Mouse (Mus musculus) T-helper 1 cell (primary cell): Measurements from ENCODE around the gene Zc3h12a.

Experiments
- in situ Hi-C: fragments of 300-600 bp; cut with MboI, MseI; formaldehyde crosslinking; loops from one replicate; pipeline ENCODE4 v1.15.1; 2025; ENCODE audit warnings: high pct_unique_total_duplicates

Gene Zc3h12a

DNA sequence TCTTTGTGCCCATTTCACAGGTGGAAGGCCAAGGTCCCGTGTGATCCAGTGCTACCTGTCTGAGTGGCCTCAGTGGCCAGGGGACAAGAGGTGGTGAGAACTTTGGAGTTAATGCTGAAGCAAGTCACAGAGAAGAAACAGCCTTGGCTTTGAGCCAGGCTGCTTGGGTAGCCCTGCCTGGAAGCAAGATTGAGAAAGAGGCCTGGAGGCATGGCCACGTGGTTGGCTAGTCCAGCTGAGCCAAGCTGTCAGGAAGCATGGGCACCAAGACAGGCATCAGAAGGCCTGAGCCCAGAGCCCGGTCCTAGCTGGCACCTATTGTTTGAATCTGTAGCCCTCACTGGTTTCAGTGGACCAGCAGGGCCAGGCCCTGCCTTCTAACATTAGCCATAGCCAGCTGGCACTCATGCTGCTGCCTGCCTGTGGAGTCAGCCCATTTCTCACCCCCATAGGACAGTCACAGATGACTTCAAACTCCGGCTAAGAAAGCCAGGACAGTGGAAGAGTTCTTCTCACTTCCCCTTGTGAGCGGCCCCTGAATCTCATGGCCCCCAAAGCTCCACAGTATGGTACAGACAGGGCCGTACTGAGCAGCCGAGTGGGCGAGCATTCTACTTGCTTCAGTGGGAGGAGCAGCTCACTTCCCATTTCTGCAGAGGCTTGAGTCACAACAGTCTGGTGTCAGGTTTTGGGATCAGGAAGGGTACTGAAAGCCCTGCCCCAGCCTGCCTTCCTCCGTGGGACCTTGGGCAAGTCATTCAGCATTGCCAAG, 11.4 kb downstream of the Zc3h12a start:
- in situ Hi-C loops: no loop called here

DNA sequence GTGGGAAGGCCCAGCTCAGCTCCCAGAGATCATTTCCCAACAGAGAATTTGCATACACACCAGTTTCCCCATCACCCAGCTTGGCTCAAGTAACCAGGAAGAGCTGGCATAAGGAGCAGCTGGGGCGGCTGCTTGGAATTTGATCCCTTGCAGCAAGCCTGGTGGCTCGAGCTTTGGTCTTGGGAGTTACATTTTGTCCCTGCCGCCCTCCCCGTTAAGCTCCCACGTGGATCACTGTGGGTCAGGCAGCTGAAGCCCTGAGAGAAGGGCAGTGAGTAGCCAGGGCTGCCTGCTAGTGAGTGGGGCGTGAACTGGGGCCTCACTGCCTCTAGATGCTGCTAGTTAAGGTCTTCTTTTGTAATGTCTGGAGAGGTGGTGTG, 11.9 kb downstream of the Zc3h12a start:
- in situ Hi-C loops: no loop called here

DNA sequence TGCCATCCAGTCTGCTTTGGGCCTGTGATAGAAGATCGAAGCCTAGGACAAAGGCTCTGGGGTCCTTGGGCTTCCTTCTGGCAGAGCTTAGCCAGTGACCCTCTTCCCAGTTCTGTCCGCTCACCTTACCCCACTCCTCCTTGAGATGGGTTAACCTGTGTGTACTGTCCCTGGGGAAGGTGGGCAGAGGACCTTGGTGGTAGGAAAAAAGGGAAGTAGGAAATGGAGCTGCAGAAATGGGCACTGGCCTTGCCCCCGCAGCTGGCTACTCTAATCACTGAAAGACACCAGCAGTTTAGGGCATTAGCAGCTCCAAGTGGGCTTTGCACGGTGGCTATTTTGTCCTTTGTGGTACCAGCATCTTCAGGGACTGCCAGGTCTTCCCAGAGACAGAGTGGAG, 12.6 kb downstream of the Zc3h12a start:
- in situ Hi-C loops: no loop called here

- in situ Hi-C loops: no loop called here
Measured at GRCm38 (mm10) chr4:125114638-125115037, 13.0 kb downstream of the Zc3h12a start.

- in situ Hi-C loops: no loop called here
Measured at GRCm38 (mm10) chr4:125105354-125105753, 22.3 kb downstream of the Zc3h12a start.

GRCm38 (mm10) chr4:125101334-125101733, 26.3 kb downstream of the Zc3h12a start:
- in situ Hi-C loops: no loop called here

GRCm38 (mm10) chr4:125099458-125099857, 28.2 kb downstream of the Zc3h12a start:
- in situ Hi-C loops: loop anchor here (5.0 to 10.0 kb wide), 2 partner anchors 157 to 515 kb away; no protein-coding TSS in a partner anchor

DNA sequence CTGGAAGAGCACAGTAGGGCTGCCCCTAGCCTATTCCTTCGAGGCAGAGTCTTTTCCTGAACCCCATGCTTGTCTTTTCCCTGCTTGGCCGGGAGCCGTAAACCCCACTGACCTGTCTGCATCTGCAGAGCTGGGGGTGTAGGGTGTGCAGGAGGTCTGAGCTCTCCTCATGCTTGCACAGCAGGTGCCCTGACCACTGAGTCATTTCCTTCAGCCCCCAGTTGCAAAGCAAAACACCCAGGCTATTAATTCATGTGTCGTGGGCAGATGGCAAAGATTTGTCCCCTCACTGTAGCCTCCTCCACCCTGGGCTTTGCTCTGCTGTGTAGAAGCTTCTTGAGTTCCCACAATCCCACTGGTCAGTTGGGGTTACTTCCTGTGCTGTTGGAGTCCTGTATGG, 30.2 kb downstream of the Zc3h12a start:
- in situ Hi-C loops: loop anchor here (5.0 to 10.0 kb wide), 2 partner anchors 155 to 513 kb away; no protein-coding TSS in a partner anchor

DNA sequence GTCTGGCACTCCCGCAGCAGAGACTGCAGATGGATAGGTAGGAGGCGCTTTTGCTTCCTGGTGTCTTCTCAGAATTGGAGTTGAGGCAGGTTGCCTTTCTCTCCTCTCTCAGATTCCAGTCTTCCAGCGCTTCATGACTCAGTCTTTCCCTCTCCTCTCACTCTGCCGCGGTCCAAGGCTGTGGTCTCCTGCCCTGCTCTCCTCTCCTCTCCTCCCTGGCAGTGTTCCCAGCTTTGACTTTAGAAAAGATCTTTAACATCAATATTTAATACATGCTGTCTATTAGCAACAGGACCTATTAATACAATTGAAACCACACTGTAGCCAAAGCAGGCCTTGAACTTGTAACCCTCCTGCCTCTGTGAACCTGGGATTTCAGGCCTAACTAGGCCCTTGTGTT, 31.6 kb downstream of the Zc3h12a start:
- in situ Hi-C loops: loop anchor here (5.0 to 10.0 kb wide), 2 partner anchors 154 to 511 kb away; no protein-coding TSS in a partner anchor

DNA sequence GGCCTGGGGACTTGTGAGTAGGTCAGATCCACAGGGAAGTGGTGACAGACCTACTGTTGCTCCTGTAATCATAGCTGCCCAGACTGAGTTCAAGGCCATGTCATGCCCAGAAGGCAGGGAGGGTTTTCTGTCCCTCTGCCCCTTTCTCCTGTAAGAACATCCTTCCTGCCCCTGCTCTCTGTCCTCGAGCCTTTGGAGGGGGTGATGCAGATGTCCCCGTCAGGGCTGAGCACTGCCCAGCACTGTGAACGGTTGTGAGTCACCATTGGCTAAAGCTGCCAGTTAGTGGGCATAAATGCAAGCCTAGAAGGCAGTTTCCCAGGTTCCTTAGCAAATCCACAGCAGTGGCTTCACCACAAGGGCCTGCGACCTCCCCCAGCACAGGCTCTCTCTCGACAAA, 34.6 kb downstream of the Zc3h12a start:
- in situ Hi-C loops: loop anchor here (10.0 kb wide), 1 partner anchor 508 kb away; no protein-coding TSS in a partner anchor

DNA sequence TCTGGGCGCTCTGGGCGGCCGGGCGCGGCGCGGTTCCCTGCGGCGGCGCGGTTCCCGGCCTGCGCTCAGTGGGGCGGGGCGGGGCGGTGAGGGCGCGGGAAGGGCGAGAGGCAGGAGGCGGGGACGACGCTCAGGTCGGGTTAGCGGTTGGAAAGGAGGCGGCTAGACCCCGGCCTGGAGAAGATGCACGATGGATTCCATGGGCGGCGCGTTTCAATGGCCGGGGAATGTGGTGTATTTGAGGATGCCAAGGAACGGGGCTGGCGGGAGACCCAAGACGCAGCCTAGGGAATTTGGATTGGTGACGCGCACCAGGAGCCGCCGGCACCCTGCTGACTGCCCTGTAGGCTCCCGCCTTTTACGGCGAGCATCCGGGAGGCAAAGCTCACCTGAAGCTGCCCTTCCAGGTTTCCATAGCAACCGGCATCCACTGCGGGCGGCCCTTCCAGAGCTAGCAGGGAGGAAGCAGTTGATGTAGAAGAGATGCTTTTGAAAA, 42.2 kb downstream of the Zc3h12a start:
- in situ Hi-C loops: loop anchor here (10.0 kb wide), 1 partner anchor 1181 kb away; the partner anchor contains the start of gene Mycbp

DNA sequence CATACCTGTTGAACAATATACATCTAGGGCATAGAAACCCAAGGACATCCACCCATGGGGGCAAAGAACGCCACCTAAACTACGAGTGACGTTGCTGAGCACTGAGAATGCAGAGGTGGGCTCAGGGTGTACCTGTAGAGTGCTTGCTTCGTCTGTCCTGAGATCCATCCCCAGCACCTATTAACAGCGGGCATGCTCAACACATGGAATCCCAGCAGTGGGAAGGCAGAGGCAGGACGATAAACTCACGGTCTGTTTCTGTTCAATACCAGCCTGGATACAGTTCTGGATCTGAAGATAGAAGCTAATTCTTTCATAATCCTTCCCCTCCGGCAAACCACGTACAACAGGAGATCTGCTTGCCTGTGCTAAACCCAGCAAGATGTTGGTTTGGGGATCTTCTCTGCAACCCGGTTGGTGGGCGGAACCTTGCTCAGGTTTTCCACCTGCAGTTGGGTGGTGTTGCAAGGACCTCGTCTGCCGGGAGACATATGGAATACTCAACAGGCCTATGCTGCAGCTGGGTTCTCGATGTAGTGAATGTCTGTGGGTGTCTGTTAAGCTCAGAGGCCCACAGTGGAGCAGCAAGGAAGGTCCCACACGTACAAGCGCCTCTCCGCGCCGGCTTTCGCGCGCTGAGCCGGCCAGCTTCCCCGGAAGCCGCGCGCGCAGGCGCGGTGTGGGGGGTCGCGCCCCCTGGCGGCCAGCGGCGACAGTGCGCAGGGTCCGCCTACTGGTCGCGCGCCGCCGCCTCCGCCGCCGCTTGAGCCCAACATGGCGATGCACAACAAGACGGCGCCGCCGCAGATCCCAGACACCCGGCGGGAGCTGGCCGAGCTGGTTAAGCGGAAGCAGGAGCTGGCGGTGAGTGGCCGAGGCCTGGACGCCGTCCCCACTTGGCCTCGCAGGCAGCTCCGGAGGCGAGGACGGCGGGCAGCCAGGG, 43.0 kb downstream of the Zc3h12a start, which contains the start of gene Meaf6:
Meaf6 (plus strand) TSS at position 732 of the 943 bp plus-strand sequence.
- in situ Hi-C loops: loop anchor here (10.0 kb wide), 1 partner anchor 1180 kb away; the partner anchor contains the start of gene Mycbp

- in situ Hi-C loops: no loop called here
Measured at GRCm38 (mm10) chr4:125078698-125079097, 48.9 kb downstream of the Zc3h12a start.

DNA sequence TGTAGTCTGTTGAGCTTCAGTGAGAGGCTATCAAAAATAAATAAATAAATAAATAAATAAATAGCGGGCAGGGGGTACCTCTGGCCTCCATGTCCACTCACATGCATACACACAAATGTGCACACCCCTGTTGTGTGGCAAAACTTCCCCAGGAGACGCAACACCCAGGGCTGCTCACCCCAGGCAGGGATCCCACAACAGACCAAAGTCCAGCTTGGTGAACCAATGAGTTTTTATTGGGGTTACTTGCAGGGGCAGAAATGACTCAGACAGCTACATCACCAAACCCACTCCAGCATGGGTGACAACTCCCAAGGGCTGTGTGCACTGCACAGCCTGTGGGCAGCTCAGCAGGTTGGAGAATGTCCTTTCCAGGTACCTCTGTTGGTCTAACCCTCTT, 49.9 kb downstream of the Zc3h12a start:
- in situ Hi-C loops: no loop called here
